Mouse (Mus musculus): ENCODE data around the gene Trhr2. TPM values are rescaled to one million over a fixed set of nuclear protein-coding genes. Genes with fewer than 3 reads are reported as not detected.
A peak's percentile ranks its signal among the peaks of the same experiment; 100 is the strongest.

Trhr2 gene
- total RNA-seq, 4 experiments from 2014 or later = not detected

- DNase-seq = no peak
These were observed 6.4 kb downstream of the Trhr2 start for GRCm38 (mm10) chr8:122354157-122354556.

GRCm38 (mm10) chr8:122350309-122351089 is 10.0 kb downstream of the Trhr2 start:
- no peak for DNase-seq

- no peak for DNase-seq
These were observed 10.9 kb downstream of the Trhr2 start for GRCm38 (mm10) chr8:122349357-122350297.

- DNase-seq = no peak
These were observed 12.6 kb downstream of the Trhr2 start for GRCm38 (mm10) chr8:122347811-122348552.

GRCm38 (mm10) chr8:122345181-122346095 is 15.1 kb downstream of the Trhr2 start:
- no peak for DNase-seq

GRCm38 (mm10) chr8:122344219-122344618 is 16.3 kb downstream of the Trhr2 start:
- no peak for DNase-seq

GRCm38 (mm10) chr8:122343758-122344157 is 16.8 kb downstream of the Trhr2 start:
- DNase-seq = no peak

GRCm38 (mm10) chr8:122343341-122343740 is 17.2 kb downstream of the Trhr2 start:
- no peak for DNase-seq

GRCm38 (mm10) chr8:122342806-122343209 is 17.7 kb downstream of the Trhr2 start:
- DNase-seq = no peak

GRCm38 (mm10) chr8:122342362-122342761 is 18.2 kb downstream of the Trhr2 start:
- no peak for DNase-seq

GRCm38 (mm10) chr8:122341790-122342189 is 18.8 kb downstream of the Trhr2 start:
- DNase-seq = no peak

- no peak for DNase-seq
These were observed 19.8 kb downstream of the Trhr2 start for GRCm38 (mm10) chr8:122340761-122341160.

- DNase-seq = no peak
These were observed 21.7 kb downstream of the Trhr2 start for GRCm38 (mm10) chr8:122338852-122339251.

- no peak for DNase-seq
These were observed 24.2 kb downstream of the Trhr2 start for GRCm38 (mm10) chr8:122336251-122336910.

- no peak for DNase-seq
These were observed 24.8 kb downstream of the Trhr2 start for GRCm38 (mm10) chr8:122335638-122336250.

- DNase-seq = no peak
These were observed 25.6 kb downstream of the Trhr2 start for GRCm38 (mm10) chr8:122334791-122335490.

GRCm38 (mm10) chr8:122333531-122333930 is 27.0 kb downstream of the Trhr2 start:
- DNase-seq = no peak

- DNase-seq = peak; percentile 70
These were observed 27.6 kb downstream of the Trhr2 start for GRCm38 (mm10) chr8:122332753-122333506.

GRCm38 (mm10) chr8:122331134-122331523 is 29.4 kb downstream of the Trhr2 start:
- no peak for DNase-seq
